Mouse (Mus musculus) brain, embryonic 14.5 days (tissue): ENCODE measurements around the gene Mcee. TPM values are rescaled to one million over a fixed set of nuclear protein-coding genes. Genes with fewer than 3 reads are reported as not detected.

Experiments
- DNase-seq: peaks from one replicate; pipeline ENCODE4 v3.0.0-alpha.2; 2011; ENCODE audit warnings: low read depth
- CTCF ChIP-seq: fragments of 200-500 bp; IDR thresholded peaks from 2 replicates; pipeline ENCODE4 v1.5.1; 2012; ENCODE audit warnings: inconsistent platforms, mild to moderate bottlenecking, moderate library complexity, borderline replicate concordance; ENCODE audit not compliant: insufficient read depth, insufficient read length; ENCODE audit errors: extremely low read depth
- POLR2A ChIP-seq: fragments of 200-500 bp; IDR thresholded peaks from 2 replicates; pipeline ENCODE4 v1.6.1; 2012; ENCODE audit warnings: mild to moderate bottlenecking, inconsistent platforms, borderline replicate concordance; ENCODE audit not compliant: poor library complexity, insufficient read depth, insufficient read length, severe bottlenecking; ENCODE audit errors: extremely low read depth
- polyA plus RNA-seq: library from polyadenylated mRNA; depleted of rRNA; stranded (reverse); fragments of >200 nt; gene quantifications from 2 replicates; pipeline ENCODE4 v1.2.3, GENCODE M21; 2012

Gene Mcee
- polyA plus RNA-seq, 1 experiment: 23.7 TPM

DNA sequence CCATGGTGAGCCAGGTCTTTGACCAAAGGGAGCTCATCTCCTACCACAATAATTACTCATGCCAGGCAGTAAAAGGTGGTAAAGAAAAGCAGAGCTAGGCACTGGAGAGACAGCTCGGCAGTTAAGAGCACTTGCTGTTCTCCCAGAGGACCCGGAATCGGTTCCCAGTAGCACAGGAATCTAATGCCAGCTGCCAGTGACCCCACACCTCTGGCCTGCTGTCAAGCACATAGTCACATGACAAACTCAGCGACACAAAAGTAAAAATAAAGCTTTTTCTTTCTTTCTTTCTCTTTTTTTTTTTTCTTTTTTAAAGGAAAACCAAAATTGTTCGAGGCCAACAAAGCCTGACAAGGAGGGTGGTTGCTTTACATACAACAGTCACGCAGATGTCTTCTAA is 22.6 kb upstream of the Mcee start:
- DNase-seq: no peak
- no peak for TF ChIP-seq POLR2A
- no peak for TF ChIP-seq CTCF

DNA sequence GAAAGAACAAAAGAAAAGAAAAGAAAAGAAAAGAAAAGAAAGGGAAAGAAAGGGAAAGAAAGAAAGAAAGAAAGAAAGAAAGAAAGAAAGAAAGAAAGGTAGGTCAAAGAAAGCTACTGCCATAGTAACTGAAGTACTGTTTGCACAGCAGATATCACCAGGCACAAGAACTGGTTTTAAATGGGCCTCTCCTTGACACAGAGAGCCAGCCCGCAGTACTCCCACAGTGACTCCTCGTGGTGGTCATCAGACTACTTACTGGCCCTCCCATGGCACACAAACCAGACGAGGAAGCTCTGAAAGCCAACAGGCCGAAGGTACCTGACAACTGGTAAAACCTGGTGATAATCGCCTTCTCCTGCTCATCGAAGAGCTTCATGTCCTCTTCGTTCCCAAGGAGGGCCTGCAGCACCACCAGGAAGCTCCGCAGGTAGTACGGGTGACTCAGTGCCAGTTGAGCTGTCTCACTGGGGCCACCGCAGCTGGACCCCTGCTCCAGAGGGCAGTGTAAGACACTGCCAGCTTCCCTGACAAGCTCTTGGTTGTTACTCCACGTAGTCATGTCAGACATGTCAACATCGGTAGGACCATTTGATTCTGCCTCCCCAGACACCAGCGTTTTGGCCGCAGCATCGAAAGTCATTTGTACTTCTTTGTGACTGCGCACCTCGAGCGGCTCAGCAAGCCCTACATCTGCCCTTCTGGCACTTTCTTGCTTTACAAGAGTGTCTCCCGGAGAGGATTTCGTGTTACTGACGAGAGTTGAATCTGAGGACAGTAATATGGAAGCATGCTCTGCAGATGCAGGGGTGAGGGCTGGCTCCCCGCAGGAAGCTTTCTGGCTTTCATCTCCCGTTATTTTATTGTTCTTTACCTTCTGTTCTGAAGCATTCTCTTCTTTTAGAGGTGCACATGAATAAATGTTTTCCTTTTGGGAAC is 20.2 kb upstream of the Mcee start:
- DNase-seq: no peak
- TF ChIP-seq POLR2A: no peak
- no peak for TF ChIP-seq CTCF

DNA sequence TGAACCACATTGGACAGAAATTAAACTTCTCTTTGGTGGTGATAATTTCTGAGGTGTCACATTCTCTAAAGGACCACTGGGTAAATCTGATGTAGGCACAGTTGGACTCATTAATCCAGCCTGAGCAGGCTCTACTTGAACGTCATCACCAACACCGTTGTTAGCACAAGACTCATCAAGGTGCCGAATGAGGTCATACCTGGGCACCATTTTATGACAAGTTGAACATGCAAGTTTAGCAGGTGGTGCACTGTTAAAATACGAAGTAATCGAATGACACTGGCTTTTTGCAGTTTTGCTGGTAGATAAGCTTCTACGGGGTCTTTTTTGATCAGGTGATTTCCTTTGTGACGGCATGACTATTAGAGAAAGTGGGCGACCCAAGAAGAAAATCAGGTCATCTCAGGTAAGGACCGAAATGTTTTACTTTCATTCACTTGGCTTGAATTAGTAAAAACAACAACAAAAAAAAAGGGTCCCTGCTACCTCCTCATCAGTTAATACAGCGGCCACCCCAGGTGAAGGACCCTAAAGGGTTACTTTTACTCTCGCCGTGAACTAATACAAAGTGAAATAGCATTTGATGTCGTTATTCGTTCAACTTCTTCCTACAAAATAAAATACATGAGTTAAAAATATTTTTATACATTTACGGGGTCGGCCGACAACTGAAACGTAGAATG is 19.1 kb upstream of the Mcee start:
- TF ChIP-seq POLR2A: no peak
- no peak for TF ChIP-seq CTCF
- DNase-seq: peak; percentile 42

DNA sequence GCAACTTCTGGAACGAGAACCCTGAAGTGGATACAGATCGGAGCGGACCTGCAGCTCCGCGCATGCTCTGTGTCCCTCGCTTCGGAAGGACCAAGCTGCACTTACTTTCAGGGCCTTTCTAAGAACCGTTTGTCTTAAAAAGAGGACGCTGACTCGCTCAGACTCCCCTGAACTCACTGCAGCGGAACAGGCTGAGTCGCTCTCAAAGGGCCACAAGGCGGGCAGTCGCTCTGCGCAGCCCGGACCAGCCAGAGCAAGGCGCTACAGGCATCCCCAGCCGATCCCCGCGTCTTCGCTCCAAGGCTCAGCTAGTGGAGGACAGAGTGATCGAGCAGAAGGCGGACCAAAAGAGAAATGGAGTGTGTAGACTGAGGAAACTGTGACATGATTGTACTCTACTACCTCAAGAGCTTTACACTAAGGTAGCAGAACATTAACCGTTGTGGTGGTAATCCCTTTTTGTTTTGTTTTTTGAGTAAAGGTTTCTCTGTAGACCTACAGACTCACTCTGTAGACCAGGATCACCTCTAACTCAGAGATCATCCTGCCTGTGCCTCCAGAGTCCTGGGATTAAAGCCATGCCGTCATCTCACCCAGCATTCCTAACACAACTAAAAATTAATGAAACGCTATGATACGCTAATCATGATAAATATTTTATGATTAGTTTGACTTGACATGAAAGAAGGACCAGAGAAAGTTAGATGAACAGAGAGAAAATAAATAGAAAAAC is 18.4 kb upstream of the Mcee start, which contains the start of gene Fan1:
TSS of gene Fan1 (minus strand) at position 266 of the 733 bp plus-strand sequence.
- peak; percentile 94 for DNase-seq
- TF ChIP-seq POLR2A (peak; percentile 58; the same call in 1 of the 2 replicates), CTCF (peak; percentile 18; the same call in 1 of the 2 replicates)

DNA sequence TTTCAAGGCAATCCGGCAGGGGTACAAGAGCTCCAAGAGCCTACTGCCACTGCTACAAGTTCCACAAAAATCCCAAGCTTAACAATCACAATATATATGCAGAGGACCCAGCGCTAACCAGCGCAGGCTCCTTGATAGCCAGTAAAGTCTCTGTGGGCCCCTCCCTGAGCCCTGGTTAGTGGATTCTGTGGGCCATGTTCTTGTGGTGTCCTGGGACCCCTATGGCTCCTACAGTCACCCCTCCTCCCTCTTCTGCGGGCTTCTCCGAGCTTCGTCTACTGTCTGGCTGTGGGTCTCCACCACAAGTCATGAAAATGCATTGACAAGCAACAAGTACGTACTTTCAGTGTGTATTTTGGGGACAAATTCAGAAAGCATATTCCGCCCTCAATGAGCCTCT is 928 bp upstream of the Mcee start:
- DNase-seq: no peak
- TF ChIP-seq CTCF (no peak), POLR2A (no peak)

DNA sequence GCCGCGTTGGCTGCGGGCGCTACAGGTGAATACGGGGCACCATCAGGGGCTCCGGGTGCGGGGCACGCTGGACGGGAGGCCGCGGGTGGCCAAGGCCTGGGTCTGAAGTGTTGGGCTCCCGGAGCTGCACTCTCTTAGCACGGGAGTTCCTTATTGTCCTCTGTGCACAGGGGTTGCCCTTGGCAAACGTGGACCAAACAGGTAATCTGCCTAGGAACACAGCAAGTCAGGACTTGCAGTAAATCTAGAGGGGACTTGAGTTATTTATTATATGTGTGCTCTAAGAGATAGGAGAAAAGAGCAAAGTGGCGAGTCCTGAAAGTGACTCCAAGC is 378 bp downstream of the Mcee start:
- no peak for TF ChIP-seq CTCF
- no peak for TF ChIP-seq POLR2A
- DNase-seq: no peak

DNA sequence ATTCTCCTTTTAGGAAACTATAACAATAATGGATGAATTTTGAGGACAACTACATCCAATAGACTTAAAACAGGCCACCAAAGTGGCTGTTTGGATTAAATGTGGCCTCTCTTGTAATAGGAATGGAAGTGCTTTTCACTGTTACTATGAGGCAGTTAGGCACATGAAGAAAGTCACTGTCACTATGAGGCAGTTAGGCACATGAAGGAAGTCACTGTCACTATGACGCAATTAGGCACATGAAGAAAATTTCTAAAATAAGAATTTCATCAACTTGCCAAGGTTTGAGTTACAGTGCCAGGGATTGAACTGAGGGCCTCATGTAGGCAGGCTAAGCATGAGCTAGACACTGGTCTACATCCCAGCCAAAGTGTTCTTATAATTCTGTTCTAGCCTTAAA is 8.3 kb downstream of the Mcee start:
- TF ChIP-seq CTCF: no peak
- TF ChIP-seq POLR2A: no peak

DNA sequence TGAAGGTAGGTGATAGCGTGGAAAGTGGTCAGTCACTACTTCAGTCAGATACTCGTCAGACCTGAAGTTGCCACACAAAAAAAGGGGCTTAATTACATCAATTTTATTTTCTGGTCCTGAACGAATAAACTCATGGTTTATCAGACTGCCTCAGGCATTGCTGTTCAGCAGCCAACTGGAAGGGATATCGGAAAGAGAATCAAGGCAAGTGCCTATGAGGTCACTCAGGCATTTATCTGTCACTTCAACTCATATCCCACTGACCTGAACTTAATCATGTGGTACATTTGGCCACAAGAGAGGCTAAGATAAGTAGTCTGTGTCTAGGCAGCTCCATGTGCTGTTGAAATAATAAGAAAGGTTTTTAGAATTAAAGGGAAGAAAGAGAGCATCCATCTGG is 10.0 kb downstream of the Mcee start:
- DNase-seq: no peak

More for the DNA sequence above, 8.3 kb downstream of the Mcee start:
- no peak for DNase-seq

DNA sequence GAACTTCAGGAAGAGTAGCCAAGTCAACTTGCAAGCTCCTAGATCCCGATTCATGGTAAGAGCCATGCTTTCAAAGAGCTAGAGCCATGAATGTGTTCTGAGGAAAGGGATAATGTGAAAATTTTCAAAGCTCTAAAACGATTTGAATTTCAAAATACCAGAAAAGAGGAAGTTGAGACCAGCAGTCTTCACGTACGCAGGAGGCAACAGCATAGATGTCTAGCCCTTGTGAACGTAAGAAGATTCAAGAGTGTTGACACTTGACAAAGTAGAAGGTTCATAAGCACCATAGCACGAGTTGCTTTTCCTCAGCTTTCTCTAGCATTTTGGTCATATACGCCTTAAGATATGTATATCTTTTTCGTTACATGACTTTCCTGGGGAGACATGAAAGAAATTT is 11.6 kb downstream of the Mcee start:
- TF ChIP-seq POLR2A (no peak), CTCF (no peak)
- no peak for DNase-seq

More for the DNA sequence above, 10.0 kb downstream of the Mcee start:
- no peak for TF ChIP-seq CTCF
- TF ChIP-seq POLR2A: no peak

DNA sequence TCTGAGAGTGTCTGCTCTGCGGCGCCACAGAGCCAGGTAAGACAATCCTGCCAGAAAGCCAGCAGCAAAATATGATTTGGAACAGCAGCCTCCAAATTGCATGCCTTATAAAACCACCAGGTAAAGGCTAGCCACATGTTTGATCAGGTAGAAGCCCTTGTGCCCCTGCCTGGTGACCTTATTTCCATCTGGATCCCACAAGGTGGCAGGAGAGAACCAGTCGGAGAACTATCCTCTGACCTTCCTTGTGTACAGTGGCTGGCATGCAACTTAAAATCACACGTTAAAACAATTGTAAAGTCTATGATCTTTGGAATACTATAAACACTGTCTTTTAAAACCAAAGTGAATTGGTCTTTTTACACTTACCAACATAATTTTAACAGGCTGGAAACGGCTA is 32.5 kb downstream of the Mcee start:
- peak; percentile 50 for DNase-seq
- TF ChIP-seq CTCF: peak; percentile 38; the same call in 1 of the 2 replicates
- TF ChIP-seq POLR2A: no peak
